Mouse (Mus musculus): ENCODE data around the gene Cops7b.
"Not testable (repeated sequence)": the region's sequence is repeated elsewhere in the genome, so short reads cannot be mapped to it uniquely, and the experiment has no call there.

Gene Cops7b

GRCm38 (mm10) chr1:86582451-86583096 lies at the start of gene Cops7b, which contains the start of gene Pde6d:
Cops7b (plus strand) TSS chr1:86582904.
Pde6d (minus strand) TSS chr1:86582629.
- peak; percentile 99 for ATAC-seq (ENCODE audit: insufficient number of reproducible peaks, low FRiP score, low TSS enrichment)

GRCm38 (mm10) chr1:86533411-86534130 lies 49.1 kb upstream of the Cops7b start:
- no peak; the same call in 1 of the 2 replicates for ATAC-seq (ENCODE audit: insufficient number of reproducible peaks, low FRiP score, low TSS enrichment)

GRCm38 (mm10) chr1:86538383-86538782 lies 44.3 kb upstream of the Cops7b start:
- ATAC-seq (ENCODE audit: insufficient number of reproducible peaks, low FRiP score, low TSS enrichment): no peak

GRCm38 (mm10) chr1:86539583-86539982 lies 43.1 kb upstream of the Cops7b start:
- ATAC-seq (ENCODE audit: insufficient number of reproducible peaks, low FRiP score, low TSS enrichment): not testable (repeated sequence)

GRCm38 (mm10) chr1:86542584-86542983 lies 40.1 kb upstream of the Cops7b start:
- no peak for ATAC-seq (ENCODE audit: insufficient number of reproducible peaks, low FRiP score, low TSS enrichment)

- ATAC-seq (ENCODE audit: insufficient number of reproducible peaks, low FRiP score, low TSS enrichment): no peak
Measured at GRCm38 (mm10) chr1:86546797-86547196, 35.9 kb upstream of the Cops7b start.

- no peak for ATAC-seq (ENCODE audit: insufficient number of reproducible peaks, low FRiP score, low TSS enrichment)
Measured at GRCm38 (mm10) chr1:86551299-86551698, 31.4 kb upstream of the Cops7b start.

GRCm38 (mm10) chr1:86551877-86552276 lies 30.8 kb upstream of the Cops7b start:
- no peak for ATAC-seq (ENCODE audit: insufficient number of reproducible peaks, low FRiP score, low TSS enrichment)

GRCm38 (mm10) chr1:86555665-86556064 lies 27.0 kb upstream of the Cops7b start:
- no peak for ATAC-seq (ENCODE audit: insufficient number of reproducible peaks, low FRiP score, low TSS enrichment)

- ATAC-seq (ENCODE audit: insufficient number of reproducible peaks, low FRiP score, low TSS enrichment): no peak
Measured at GRCm38 (mm10) chr1:86557872-86558271, 24.8 kb upstream of the Cops7b start.

- no peak for ATAC-seq (ENCODE audit: insufficient number of reproducible peaks, low FRiP score, low TSS enrichment)
Measured at GRCm38 (mm10) chr1:86559232-86559631, 23.5 kb upstream of the Cops7b start.

- no peak for ATAC-seq (ENCODE audit: insufficient number of reproducible peaks, low FRiP score, low TSS enrichment)
Measured at GRCm38 (mm10) chr1:86562663-86563062, 20.0 kb upstream of the Cops7b start.

- no peak for ATAC-seq (ENCODE audit: insufficient number of reproducible peaks, low FRiP score, low TSS enrichment)
Measured at GRCm38 (mm10) chr1:86568409-86568808, 14.3 kb upstream of the Cops7b start.

GRCm38 (mm10) chr1:86569292-86569860 lies 13.3 kb upstream of the Cops7b start:
- no peak for ATAC-seq (ENCODE audit: insufficient number of reproducible peaks, low FRiP score, low TSS enrichment)

- no peak for ATAC-seq (ENCODE audit: insufficient number of reproducible peaks, low FRiP score, low TSS enrichment)
Measured at GRCm38 (mm10) chr1:86571381-86571780, 11.3 kb upstream of the Cops7b start.

- ATAC-seq (ENCODE audit: insufficient number of reproducible peaks, low FRiP score, low TSS enrichment): no peak
Measured at GRCm38 (mm10) chr1:86571941-86572340, 10.8 kb upstream of the Cops7b start.

GRCm38 (mm10) chr1:86580426-86580825 lies 2.3 kb upstream of the Cops7b start:
- ATAC-seq (ENCODE audit: insufficient number of reproducible peaks, low FRiP score, low TSS enrichment): no peak

- ATAC-seq (ENCODE audit: insufficient number of reproducible peaks, low FRiP score, low TSS enrichment): no peak; the same call in 1 of the 2 replicates
Measured at GRCm38 (mm10) chr1:86581692-86582450, 833 bp upstream of the Cops7b start.

GRCm38 (mm10) chr1:86583709-86584108 lies 1.0 kb downstream of the Cops7b start:
- ATAC-seq (ENCODE audit: insufficient number of reproducible peaks, low FRiP score, low TSS enrichment): no peak

GRCm38 (mm10) chr1:86586992-86587391 lies 4.3 kb downstream of the Cops7b start:
- no peak; the same call in 1 of the 2 replicates for ATAC-seq (ENCODE audit: insufficient number of reproducible peaks, low FRiP score, low TSS enrichment)

GRCm38 (mm10) chr1:86594539-86594938 lies 11.8 kb downstream of the Cops7b start:
- no peak for ATAC-seq (ENCODE audit: insufficient number of reproducible peaks, low FRiP score, low TSS enrichment)

All from cerebellum, adult (tissue).